Mouse (Mus musculus) CH12.LX (cell line): ENCODE measurements around the gene Vcan.

Experiments
- CTCF ChIP-seq, 2 experiments: IDR thresholded peaks in 1 of 2; conservative IDR thresholded peaks in 1 of 2; 2 replicates each; pipeline ENCODE4 v1.5.1; 2011 to 2012; ENCODE audit warnings: low read depth in 2 of 2, low read length in 2 of 2, improper control_type of control experiment in 1 of 2, inconsistent platforms in 1 of 2, mild to moderate bottlenecking in 1 of 2, moderate library complexity in 1 of 2
- EP300 ChIP-seq: IDR thresholded peaks from 2 replicates; pipeline ENCODE4 v1.6.1; 2011; ENCODE audit warnings: low read length, improper control_type of control experiment
- POLR2A ChIP-seq: IDR thresholded peaks from 2 replicates; pipeline ENCODE4 v1.6.1; 2011; ENCODE audit warnings: low read depth, mild to moderate bottlenecking, improper control_type of control experiment, low read length
- POLR2AphosphoS2 ChIP-seq: IDR thresholded peaks from 2 replicates; pipeline ENCODE4 v1.6.1; 2011; ENCODE audit warnings: low read depth, low read length, improper control_type of control experiment
- TCF12 ChIP-seq: IDR thresholded peaks from 2 replicates; pipeline ENCODE4 v1.6.1; 2014; ENCODE audit warnings: low read depth, mild to moderate bottlenecking, inconsistent platforms, low read length, improper control_type of control experiment

- TF ChIP-seq CTCF (conservative IDR thresholded peaks at IDR 0.05 in 1 of 2, IDR thresholded peaks at IDR 0.05 in 1 of 2; ENCODE audit: low read depth in 2 of 2, low read length in 2 of 2) = no peak
- no peak for TF ChIP-seq TCF12
- TF ChIP-seq EP300 = no peak
- TF ChIP-seq POLR2AphosphoS2 = no peak
- no peak for TF ChIP-seq POLR2A
These were observed 15.8 kb downstream of the Vcan start for GRCm38 (mm10) chr13:89726492-89726891.
